Mouse (Mus musculus) E14TG2a.4 (cell line): ENCODE measurements around the gene 1700008O03Rik.
A peak's percentile ranks its signal among the peaks of the same experiment; 100 is the strongest.

Source experiments
- H3K27me3 ChIP-seq: 2 replicates; pipeline ENCODE4 v1.6.1; 2014; ENCODE audit warnings: low read length, control low read depth; ENCODE audit not compliant: insufficient read depth
- H3K36me3 ChIP-seq: 2 replicates; pipeline ENCODE4 v1.6.1; 2014; ENCODE audit warnings: low read length, control low read depth; ENCODE audit not compliant: insufficient read depth
- H3K4me1 ChIP-seq: replicated peaks from 2 replicates; pipeline ENCODE4 v1.6.1; 2014; ENCODE audit warnings: low read depth, low read length, control low read depth
- H3K4me3 ChIP-seq: replicated peaks from 2 replicates; pipeline ENCODE4 v1.5.1; 2014; ENCODE audit warnings: mild to moderate bottlenecking, low read length
- H3K9me3 ChIP-seq: 2 replicates; pipeline ENCODE4 v1.6.1; 2014; ENCODE audit warnings: low read length, control low read depth
- CTCF ChIP-seq: conservative IDR thresholded peaks from 2 replicates; pipeline ENCODE4 v1.5.1; 2014; ENCODE audit warnings: low read length
- NANOG ChIP-seq: IDR thresholded peaks from 2 replicates; pipeline ENCODE4 v1.6.1; 2014; ENCODE audit warnings: borderline replicate concordance, low read length, mixed read lengths
- POU5F1 ChIP-seq: IDR thresholded peaks from 2 replicates; pipeline ENCODE4 v1.6.1; 2014; ENCODE audit warnings: low read length, borderline replicate concordance

1700008O03Rik gene

GRCm38 (mm10) chr7:44310285-44310877, 75.2 kb downstream of the 1700008O03Rik start:
- H3K4me1 ChIP-seq, result peaks cover 46% of the 10 kb centered on the region
- H3K36me3 ChIP-seq, result peaks cover 4% of the 10 kb centered on the region; the same call in 1 of the 2 replicates
- H3K9me3 ChIP-seq, result no peaks in the 10 kb centered on the region
- H3K4me3 ChIP-seq, result peak overlapping the region; percentile 77
- H3K27me3 ChIP-seq, result peaks cover 76% of the 10 kb centered on the region
- no peak for TF ChIP-seq POU5F1
- TF ChIP-seq NANOG, result no peak
- no peak for TF ChIP-seq CTCF
